Mouse (Mus musculus): ENCODE data around the gene Arhgap10. TPM values are rescaled to one million over a fixed set of nuclear protein-coding genes. Genes with fewer than 3 reads are reported as not detected.

Arhgap10 gene
- total RNA-seq, 4 experiments from 2014 or later: 38.4 to 43.4 (median 41.2) TPM

DNA sequence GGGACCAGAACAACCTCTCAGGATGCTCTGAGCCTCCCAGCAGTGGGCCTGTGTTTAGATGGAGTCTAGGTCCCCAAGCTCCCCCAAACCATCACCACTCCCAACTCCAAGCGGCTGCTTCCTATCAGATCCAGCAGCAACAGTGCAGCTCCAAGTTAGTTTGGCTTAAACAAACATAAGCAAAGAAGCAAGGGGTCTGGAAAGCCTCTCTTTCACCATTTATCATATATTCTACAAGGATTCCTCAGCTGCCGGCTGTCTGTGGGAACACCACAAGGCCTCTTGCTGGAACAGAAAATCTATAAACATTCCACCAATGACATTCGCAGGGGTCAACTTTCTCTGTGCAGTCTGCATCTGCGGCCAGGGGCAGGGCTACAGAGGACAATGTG, 29.5 kb downstream of the Arhgap10 start:
- no peak for DNase-seq (ENCODE audit: low spot score in 2 of 2)

DNA sequence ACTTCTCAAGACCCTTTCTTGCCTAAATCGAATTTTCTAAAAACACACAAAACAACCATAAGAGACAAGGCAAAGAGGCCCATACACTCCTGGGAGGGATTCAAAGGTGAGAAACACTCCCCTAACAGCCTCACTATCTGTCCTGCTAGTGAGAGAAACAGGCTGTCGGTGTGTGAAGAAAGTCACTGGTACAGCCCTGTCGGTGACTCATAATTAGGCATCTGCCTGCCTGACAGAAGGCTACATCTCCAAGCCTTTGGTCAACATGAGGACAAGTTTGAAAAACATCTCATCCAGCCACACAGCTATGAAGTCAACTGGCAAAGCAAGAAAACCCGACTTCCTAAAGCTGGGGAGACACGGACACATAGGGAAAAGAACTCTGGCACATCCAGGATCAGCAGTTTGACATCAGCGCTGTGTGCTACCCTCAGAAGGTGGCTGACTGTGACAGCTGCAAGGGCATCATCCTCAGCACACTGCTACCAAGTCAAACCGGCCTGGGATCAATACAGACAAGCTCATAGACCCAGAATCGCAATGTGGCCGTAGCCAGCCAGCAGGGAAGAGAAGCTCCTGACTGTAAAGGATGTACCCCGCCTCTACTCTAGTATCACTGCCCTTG, 30.1 kb downstream of the Arhgap10 start:
- no peak for DNase-seq (ENCODE audit: low spot score in 2 of 2)

GRCm38 (mm10) chr8:77486749-77487148, 31.0 kb downstream of the Arhgap10 start:
- no peak for DNase-seq (ENCODE audit: low spot score in 2 of 2)

DNA sequence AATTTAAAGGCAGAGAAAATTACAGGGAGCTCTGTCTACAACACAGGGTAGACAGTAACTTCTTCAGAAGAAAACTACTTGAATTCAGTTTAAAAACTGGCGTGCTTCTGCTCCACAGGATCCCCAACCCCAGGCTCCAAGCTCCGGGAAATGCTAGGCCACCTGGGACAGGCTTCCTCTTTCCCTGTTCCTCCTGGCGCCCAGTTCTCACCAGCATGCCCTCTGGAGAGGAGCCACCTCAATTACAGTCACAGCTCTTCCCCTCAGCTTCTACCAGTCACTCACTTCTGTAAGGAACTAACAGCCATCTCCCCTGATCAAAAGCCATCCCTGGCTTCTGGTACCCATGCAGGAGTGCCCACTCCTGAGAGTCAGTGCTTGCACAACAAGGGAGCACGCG, 32.9 kb downstream of the Arhgap10 start:
- DNase-seq (ENCODE audit: low spot score in 2 of 2): no peak

DNA sequence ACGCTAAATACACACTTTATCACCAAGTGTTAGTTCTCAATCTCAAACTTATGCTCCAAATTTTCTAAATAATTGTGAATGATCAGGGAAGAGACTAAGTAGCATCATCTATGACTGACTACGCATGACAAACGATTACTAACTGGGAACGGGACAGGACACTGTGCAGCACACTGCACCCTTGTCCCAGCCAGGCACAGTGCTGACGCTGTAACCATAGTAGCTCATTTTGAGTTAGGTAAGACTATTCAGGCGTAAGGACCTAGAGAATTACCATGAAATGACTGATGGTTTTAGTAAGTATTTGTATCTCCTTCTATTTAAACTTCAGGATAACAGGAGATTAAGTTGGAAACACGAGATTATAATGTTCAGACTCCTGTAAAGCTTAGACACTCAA, 33.5 kb downstream of the Arhgap10 start:
- no peak for DNase-seq (ENCODE audit: low spot score in 2 of 2)

DNA sequence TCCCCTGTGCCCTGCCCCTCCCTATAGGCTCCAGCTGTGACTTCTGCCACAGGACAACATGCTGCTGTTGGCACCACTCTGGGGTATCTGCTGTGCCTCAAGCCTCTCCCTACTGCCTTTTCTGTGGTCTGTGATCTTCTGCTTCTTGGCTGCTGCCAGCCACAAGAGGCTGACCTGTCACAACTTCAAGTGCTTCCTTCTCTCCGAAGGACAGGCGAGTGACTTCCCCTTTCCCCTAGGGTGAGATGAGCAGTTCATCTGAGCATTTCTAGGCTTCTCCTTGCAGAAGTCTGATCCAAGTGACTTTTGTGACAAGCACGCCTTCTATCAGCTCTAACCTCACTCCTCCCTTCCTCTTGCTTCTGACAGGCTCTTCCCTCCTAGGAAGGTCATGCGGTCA, 34.1 kb downstream of the Arhgap10 start:
- no peak for DNase-seq (ENCODE audit: low spot score in 2 of 2)

DNA sequence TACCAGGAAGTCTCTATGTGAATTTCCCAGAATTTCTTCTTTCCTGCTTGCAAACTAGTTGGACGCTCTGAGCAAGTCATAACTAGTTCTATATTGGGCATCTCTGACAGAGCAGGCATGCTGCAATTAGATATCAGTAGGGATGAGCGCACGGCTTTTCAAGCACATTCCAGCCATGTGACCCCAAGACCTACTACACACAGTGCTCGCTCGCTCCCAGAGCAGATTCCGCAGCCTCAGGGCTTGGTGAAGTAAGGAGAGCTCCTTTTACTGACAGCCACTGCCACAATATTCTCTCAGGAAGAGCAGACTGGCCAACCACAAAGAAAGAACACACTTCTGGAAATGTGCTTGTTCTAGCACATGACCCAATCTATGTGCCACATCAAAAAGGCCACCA, 36.0 kb downstream of the Arhgap10 start:
- DNase-seq (ENCODE audit: low spot score in 2 of 2): peak; percentile 48 to 68

- DNase-seq (ENCODE audit: low spot score in 2 of 2): no peak
These were observed 37.8 kb downstream of the Arhgap10 start for GRCm38 (mm10) chr8:77479995-77480394.

DNA sequence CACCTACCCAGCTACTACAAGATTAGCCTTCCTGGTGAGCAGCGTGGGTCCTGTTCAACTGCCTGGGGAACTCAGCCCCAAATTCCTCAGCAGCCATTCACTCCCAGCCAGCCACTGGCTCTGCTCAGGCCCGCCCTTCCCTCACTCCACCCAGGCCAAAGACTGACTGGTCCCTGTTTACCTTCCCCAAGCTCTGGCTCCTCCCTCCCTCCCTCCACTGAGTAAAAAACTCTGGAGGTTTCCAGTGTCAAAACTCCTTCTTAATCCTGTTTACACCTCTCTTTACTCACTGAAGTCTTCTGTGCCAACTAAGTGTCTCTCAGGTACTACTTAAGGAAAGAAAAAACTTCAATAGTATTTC, 38.9 kb downstream of the Arhgap10 start:
- DNase-seq (ENCODE audit: low spot score in 2 of 2): no peak

DNA sequence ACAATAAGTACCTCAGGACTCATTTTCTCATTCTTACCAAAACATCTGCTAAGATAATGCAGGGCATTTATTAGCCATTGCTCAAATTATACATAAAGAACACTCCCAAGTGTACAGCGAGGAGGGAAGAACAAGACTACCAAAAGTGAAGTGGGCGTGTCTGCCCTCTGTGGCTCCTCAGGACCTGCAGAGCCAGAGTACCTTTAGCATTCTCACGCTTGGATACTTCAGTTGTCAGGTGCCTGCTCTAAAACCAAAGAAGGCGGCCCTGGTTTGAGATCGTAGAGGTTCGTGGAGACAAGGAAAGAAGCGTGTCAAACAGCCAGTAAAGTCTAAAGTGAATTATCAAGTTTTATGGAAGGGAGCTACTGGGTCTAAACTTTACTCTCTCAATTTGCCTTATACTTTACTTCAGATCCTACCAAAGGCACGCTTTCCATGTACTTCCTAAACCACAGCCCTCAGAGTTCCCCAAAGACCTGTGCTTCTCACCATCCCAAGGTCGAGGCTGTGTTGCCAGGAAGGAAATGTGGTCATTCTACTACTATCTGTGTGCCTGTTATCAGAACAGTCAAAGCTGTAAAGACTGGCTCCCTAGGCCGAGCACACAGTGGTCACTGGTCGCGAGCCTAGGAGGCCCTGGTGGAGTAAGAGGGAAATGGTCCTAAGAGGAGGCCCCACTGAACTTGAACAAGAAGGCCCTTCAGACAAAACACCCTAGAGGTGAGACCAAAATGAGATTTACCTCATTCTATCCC, 39.4 kb downstream of the Arhgap10 start:
- DNase-seq (ENCODE audit: low spot score in 2 of 2): no peak

GRCm38 (mm10) chr8:77477684-77478083, 40.1 kb downstream of the Arhgap10 start:
- DNase-seq (ENCODE audit: low spot score in 2 of 2): no peak

- DNase-seq (ENCODE audit: low spot score in 2 of 2): no peak
These were observed 43.1 kb downstream of the Arhgap10 start for GRCm38 (mm10) chr8:77474614-77475013.

GRCm38 (mm10) chr8:77473773-77474172, 44.0 kb downstream of the Arhgap10 start:
- no peak for DNase-seq (ENCODE audit: low spot score in 2 of 2)

DNA sequence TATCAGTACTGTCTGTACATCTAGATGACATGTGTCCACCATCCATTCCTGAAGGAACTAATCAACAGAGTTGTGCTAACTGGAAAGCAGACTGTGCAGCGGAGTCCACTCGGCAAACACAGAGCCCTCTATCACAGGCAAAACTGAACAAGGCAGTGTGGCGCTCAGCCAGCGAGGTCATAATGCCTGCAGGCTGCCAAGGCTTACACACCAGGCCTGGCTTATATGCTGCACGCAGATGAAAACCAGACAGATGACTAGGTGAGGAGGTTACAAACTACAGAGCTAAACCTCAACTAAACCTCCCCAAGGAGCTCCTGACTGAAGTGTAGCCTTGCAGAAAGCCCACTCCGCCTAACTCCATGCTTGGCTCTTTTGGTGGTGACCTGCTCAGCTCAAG, 44.4 kb downstream of the Arhgap10 start:
- DNase-seq (ENCODE audit: low spot score in 2 of 2): peak in 1 of 2 experiments; percentile 65

DNA sequence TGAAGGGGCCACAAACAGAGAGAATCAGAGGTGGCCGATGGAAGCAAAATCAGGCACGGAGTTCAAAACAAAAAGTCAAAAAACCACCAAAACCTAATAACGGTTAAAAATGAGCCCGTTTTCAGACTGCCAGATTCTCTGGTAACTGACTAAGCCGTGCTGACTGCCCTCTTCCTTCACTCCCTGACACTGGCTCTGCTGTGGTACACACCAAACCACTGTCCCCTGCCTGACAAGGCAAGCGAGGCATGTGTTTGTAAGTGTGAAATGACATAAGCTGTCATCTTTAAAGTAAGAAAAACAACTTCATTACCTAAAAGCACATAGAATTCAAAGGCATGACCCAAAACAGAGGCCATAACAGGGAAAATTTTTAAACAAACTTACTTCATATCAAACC, 56.4 kb downstream of the Arhgap10 start:
- no peak for DNase-seq (ENCODE audit: low spot score in 2 of 2)

GRCm38 (mm10) chr8:77460363-77460762, 57.4 kb downstream of the Arhgap10 start:
- DNase-seq (ENCODE audit: low spot score in 2 of 2): no peak

DNA sequence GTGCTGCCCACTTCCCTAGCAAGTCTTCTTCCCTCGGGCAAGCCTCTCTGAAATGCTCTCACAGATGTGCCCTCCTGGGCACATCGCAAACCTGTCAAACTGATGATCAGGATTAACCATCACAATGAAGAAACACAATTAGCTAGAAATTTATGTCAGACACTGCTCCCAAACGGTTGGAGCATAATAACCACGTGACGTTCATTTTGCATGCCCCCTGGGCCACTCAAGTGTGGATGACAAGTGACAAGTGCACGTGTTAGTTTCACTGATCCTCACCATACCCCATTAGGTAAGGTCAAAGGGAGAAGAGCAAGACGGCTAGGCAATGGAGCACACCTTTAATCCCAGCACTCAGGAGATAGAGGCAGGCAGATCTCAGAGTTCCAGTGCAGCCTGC, 58.1 kb downstream of the Arhgap10 start:
- no peak for DNase-seq (ENCODE audit: low spot score in 2 of 2)

DNA sequence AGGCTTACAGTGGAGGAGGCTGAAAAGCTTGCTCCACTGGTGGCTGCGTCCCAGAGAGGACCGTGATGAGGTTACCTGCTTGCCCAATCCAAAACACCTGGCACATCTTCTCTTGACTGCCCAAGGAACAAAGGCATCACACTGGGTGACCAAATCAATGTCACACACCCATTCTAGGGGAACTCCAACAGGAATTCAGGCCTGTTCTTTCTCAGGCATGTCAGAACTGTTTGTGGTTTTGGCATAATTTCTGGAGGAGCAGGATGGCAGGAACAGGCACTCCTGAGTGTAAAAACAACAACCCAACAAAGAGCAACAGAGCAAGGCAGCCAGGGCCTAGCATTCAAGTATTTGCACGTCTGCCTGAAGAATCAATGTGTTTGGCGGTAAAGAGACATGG, 59.2 kb downstream of the Arhgap10 start:
- DNase-seq (ENCODE audit: low spot score in 2 of 2): no peak

DNA sequence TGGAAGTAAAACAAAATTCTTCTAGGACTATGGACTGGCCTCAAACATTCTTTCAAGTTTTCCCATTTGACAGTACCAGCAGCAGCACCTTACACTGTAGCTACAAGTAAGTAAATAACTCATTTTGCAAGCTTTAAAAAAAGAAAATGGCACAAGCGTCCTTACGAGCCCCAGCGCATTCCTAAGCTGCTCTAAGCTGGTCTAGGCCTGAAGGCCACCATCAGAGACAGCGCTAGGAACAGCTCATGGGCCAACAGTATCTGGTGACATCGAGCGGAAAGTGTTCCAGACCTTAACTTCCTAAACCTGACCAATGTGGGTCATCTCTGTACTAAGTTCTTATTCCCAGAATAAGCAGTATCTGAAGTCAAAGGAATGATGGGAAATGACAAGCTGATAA, 61.5 kb downstream of the Arhgap10 start:
- DNase-seq (ENCODE audit: low spot score in 2 of 2): no peak

DNA sequence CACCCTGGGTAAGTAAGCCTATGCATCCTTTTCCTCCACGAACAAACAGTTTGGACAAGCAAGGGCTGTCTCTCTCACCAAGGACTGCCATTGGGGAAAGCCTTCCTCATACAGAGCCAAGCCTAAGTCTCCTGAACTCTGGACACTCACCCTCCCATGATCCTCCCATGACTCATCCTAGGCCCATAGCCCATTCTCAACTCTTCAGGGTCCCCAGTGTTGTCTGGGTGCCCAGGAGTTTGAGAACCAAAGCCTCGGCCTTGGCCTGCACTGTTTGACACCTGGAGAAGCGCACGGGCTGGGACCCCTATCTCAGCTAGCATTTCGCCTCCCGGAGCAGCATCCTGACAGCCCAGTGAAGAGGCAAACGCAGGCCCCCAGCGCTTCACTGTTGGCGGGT, 63.9 kb downstream of the Arhgap10 start:
- DNase-seq (ENCODE audit: low spot score in 2 of 2): no peak

GRCm38 (mm10) chr8:77451466-77452382, 66.0 kb downstream of the Arhgap10 start:
- no peak for DNase-seq (ENCODE audit: low spot score in 2 of 2)

GRCm38 (mm10) chr8:77451052-77451451, 66.7 kb downstream of the Arhgap10 start:
- no peak for DNase-seq (ENCODE audit: low spot score in 2 of 2)
